Mouse (Mus musculus): Measurements from ENCODE around the gene Drosha.

- no peak for TF ChIP-seq GATA1 (IDR thresholded peaks at IDR 0.05; ENCODE audit: borderline replicate concordance, low read length)
- TF ChIP-seq FLI1 (IDR thresholded peaks at IDR 0.05; ENCODE audit: low read length): no peak
Measured at GRCm38 (mm10) chr15:12889909-12890308, 65.3 kb downstream of the Drosha start.
